Mouse (Mus musculus) ES-E14 (cell line): ENCODE results near the gene C1rl. TPM values are rescaled to one million over a fixed set of nuclear protein-coding genes. Genes with fewer than 3 reads are reported as not detected.

ENCODE experiments used
- DNase-seq: peaks from one replicate; pipeline ENCODE4 v3.0.0-alpha.2; 2013; ENCODE audit warnings: low read depth, low spot score
- H3K27ac ChIP-seq: 2 replicates; pipeline ENCODE4 v1.5.1; 2012; ENCODE audit warnings: low read depth, mild to moderate bottlenecking, low read length, moderate library complexity, mixed read lengths; ENCODE audit not compliant: poor library complexity, insufficient read depth, severe bottlenecking
- H3K36me3 ChIP-seq: 2 replicates; pipeline ENCODE4 v1.6.1; 2012; ENCODE audit warnings: mild to moderate bottlenecking, low read length, moderate library complexity, mixed read lengths; ENCODE audit not compliant: control insufficient read depth, poor library complexity, insufficient read depth, severe bottlenecking
- H3K4me1 ChIP-seq, 2 experiments: fragments of 150-350 bp in 1 of 2; sonication (generic) in 1 of 2; 2 replicates each; pipeline ENCODE4 v1.6.1; 2012; ENCODE audit warnings: low read length in 2 of 2, mild to moderate bottlenecking in 1 of 2, mixed read lengths in 1 of 2; ENCODE audit not compliant: control insufficient read depth in 2 of 2, insufficient read depth in 2 of 2, poor library complexity in 1 of 2
- H3K4me3 ChIP-seq, 2 experiments: fragments of 150-350 bp in 1 of 2; sonication (generic) in 1 of 2; 2 replicates each; pipeline ENCODE4 v1.5.1; 2012; ENCODE audit warnings: low read length in 2 of 2, low read depth in 1 of 2, mild to moderate bottlenecking in 1 of 2, mixed read lengths in 1 of 2; ENCODE audit not compliant: insufficient read depth in 1 of 2, poor library complexity in 1 of 2, severe bottlenecking in 1 of 2
- H3K9ac ChIP-seq: 2 replicates; pipeline ENCODE4 v1.6.1; 2012; ENCODE audit warnings: low read depth, mild to moderate bottlenecking, low read length, mixed read lengths; ENCODE audit not compliant: poor library complexity, insufficient read depth, severe bottlenecking
- H3K9me3 ChIP-seq: fragments of 150-350 bp; sonication (generic); 2 replicates; pipeline ENCODE4 v1.6.1; 2012; ENCODE audit warnings: low read depth, mild to moderate bottlenecking, low read length; ENCODE audit not compliant: control insufficient read depth, insufficient read depth
- CHD2 ChIP-seq: IDR thresholded peaks from 2 replicates; pipeline ENCODE4 v1.6.1; 2014; ENCODE audit warnings: mild to moderate bottlenecking, low read depth, low read length, inconsistent platforms
- HCFC1 ChIP-seq: IDR thresholded peaks from 2 replicates; pipeline ENCODE4 v1.6.1; 2012; ENCODE audit warnings: low read length, inconsistent platforms, borderline replicate concordance; ENCODE audit not compliant: insufficient read depth
- MAFK ChIP-seq: IDR thresholded peaks from 2 replicates; pipeline ENCODE4 v1.6.1; 2014; ENCODE audit warnings: mild to moderate bottlenecking, low read depth, low read length, inconsistent platforms; ENCODE audit not compliant: insufficient read depth
- ZC3H11A ChIP-seq: IDR thresholded peaks from 2 replicates; pipeline ENCODE4 v1.6.1; 2012; ENCODE audit warnings: low read depth, mild to moderate bottlenecking, inconsistent platforms, low read length, borderline replicate concordance
- ZNF384 ChIP-seq: IDR thresholded peaks from 2 replicates; pipeline ENCODE4 v1.6.1; 2012; ENCODE audit warnings: low read depth, low read length, inconsistent platforms
- in situ Hi-C, 2 experiments: fragments of 600-800 bp; cut with MboI; formaldehyde crosslinking; loops; one replicate each; pipeline ENCODE4 v1.15.1; 2025; ENCODE audit warnings: low sequenced_read_pairs in 2 of 2, inconsistent platforms in 1 of 2; ENCODE audit not compliant: unreplicated experiment in 2 of 2
- total RNA-seq: library from RNA; depleted of rRNA; stranded (reverse); fragments of 300-350 nt; gene quantifications from 2 replicates; pipeline ENCODE4 v1.2.3, GENCODE M21; 2012

Gene C1rl
- total RNA-seq, 1 experiment: 1.0 TPM

- Histone ChIP-seq H3K9ac (peak overlapping the region; percentile 23), H3K36me3 (no peaks in the 10 kb centered on the region), H3K27ac (no peak overlapping the region), H3K4me3 (no peak overlapping the region), H3K4me1 (peaks cover 0 to 3% of the 10 kb centered on the region in 2 experiments; a peak in 1 of 4 replicates), H3K9me3 (no peaks in the 10 kb centered on the region)
- in situ Hi-C loops: no loop called here
- no peak for DNase-seq
- TF ChIP-seq ZC3H11A (no peak), MAFK (no peak), ZNF384 (no peak), CHD2 (no peak), HCFC1 (no peak)
Measured at GRCm38 (mm10) chr6:124493886-124494285, 973 bp downstream of the C1rl start.

DNA sequence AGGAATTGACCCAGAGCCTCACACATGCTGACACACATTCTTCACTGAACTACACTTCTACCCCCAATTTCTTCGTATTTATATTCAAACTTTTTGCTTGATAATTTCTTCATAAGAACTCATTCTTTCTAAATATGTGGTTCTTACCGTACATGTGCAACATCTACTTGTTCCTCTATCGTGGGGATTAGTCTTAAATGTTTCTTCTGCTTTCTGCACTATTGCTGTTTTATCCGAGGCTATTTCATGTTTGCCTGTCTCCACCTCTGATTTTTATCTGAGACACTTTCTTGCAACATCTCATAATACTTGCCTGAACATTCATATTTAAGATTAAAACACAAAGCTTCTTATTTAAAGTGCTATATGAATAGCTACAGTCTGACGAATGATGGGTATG lies 3.1 kb downstream of the C1rl start:
- in situ Hi-C loops: no loop called here
- DNase-seq: no peak
- peaks cover 0 to 11% of the 10 kb centered on the region in 2 experiments; a peak in 1 of 4 replicates for H3K4me1 ChIP-seq
- H3K36me3 ChIP-seq: no peaks in the 10 kb centered on the region
- no peaks in the 10 kb centered on the region for H3K9me3 ChIP-seq
- TF ChIP-seq HCFC1 (no peak), ZC3H11A (no peak), MAFK (no peak), CHD2 (no peak), ZNF384 (no peak)
- H3K27ac ChIP-seq: no peak overlapping the region
- no peak overlapping the region for H3K9ac ChIP-seq
- no peak overlapping the region for H3K4me3 ChIP-seq

DNA sequence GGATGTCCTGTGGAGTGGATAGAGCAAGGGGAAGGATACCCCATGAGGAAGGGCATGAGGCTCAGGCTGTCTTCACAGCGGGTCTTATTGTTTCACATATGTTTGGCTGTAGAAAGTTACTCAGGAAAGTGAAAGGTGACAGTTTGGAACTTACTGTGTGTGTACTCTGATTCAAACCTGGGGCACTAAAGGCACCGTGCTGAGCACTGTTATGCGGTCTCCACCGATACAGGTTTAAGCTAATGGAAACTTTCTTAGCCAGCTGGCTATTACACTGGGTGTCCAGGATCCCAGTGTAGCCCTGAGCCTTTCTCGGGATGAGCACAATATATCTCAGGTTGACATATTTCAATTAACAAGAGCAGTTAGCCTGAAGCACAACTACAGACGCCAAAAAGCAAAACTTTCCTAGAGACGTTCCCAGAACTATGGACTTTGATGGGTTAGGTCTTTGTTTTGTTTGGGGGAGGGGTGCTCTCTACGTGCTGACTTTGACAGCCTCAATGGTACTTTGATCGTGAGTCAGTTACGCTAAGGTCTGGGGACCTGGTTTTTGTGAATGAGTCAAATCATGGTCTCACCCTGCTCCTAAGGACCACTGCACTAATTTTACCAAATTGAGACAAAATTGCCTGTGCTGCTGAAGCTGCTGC lies 7.1 kb downstream of the C1rl start:
- in situ Hi-C loops: no loop called here
- no peak for TF ChIP-seq ZC3H11A
- TF ChIP-seq ZNF384: no peak
- TF ChIP-seq MAFK: no peak
- TF ChIP-seq HCFC1: no peak
- no peak for TF ChIP-seq CHD2

GRCm38 (mm10) chr6:124501473-124501872 lies 8.6 kb downstream of the C1rl start:
- H3K27ac ChIP-seq: no peak overlapping the region
- TF ChIP-seq ZC3H11A: no peak
- TF ChIP-seq MAFK: no peak
- no peak for TF ChIP-seq HCFC1
- TF ChIP-seq ZNF384: no peak
- no peak for TF ChIP-seq CHD2
- in situ Hi-C loops: no loop called here

More for the DNA sequence above, 7.1 kb downstream of the C1rl start:
- Histone ChIP-seq H3K4me3 (no peak overlapping the region), H3K4me1 (peaks cover 0 to 11% of the 10 kb centered on the region in 2 experiments; a peak in 2 of 4 replicates), H3K27ac (no peak overlapping the region), H3K36me3 (no peaks in the 10 kb centered on the region), H3K9me3 (no peaks in the 10 kb centered on the region), H3K9ac (no peak overlapping the region)
- no peak for DNase-seq

More at GRCm38 (mm10) chr6:124501473-124501872, 8.6 kb downstream of the C1rl start:
- H3K9ac ChIP-seq: no peak overlapping the region
- no peak overlapping the region for H3K4me3 ChIP-seq
- peaks cover 0 to 11% of the 10 kb centered on the region in 2 experiments; a peak in 2 of 4 replicates for H3K4me1 ChIP-seq
- H3K9me3 ChIP-seq: no peaks in the 10 kb centered on the region
- no peak for DNase-seq
- no peaks in the 10 kb centered on the region for H3K36me3 ChIP-seq
